Mouse (Mus musculus) intestine, embryonic 14.5 days (tissue): ENCODE data around the gene Ahnak2. TPM values are rescaled to one million over a fixed set of nuclear protein-coding genes. Genes with fewer than 3 reads are reported as not detected.

Experiments
- ATAC-seq: fragments of 200-750 bp; cut with Nextera tagmentation; replicated peaks from 2 replicates; pipeline ENCODE4 v1.8.0; 2017; ENCODE audit warnings: low read depth, moderate number of reproducible peaks, moderate TSS enrichment, moderate library complexity; ENCODE audit not compliant: low FRiP score, low TSS enrichment
- DNase-seq: peaks from one replicate; pipeline ENCODE4 v3.0.0-alpha.2; 2018; ENCODE audit warnings: low spot score
- H3K27ac ChIP-seq: fragments of 300-500 bp; sonication (generic); 2 replicates; pipeline ENCODE4 v1.5.1; 2014; ENCODE audit warnings: low read depth, mild to moderate bottlenecking, control low read depth
- H3K27me3 ChIP-seq: fragments of 300-500 bp; sonication (generic); replicated peaks from 2 replicates; pipeline ENCODE4 v1.6.1; 2014; ENCODE audit warnings: low read length, control low read depth; ENCODE audit not compliant: control insufficient read depth, insufficient read depth
- H3K36me3 ChIP-seq: fragments of 300-500 bp; sonication (generic); 2 replicates; pipeline ENCODE4 v1.6.1; 2014; ENCODE audit warnings: low read length, control low read depth; ENCODE audit not compliant: control insufficient read depth, insufficient read depth
- H3K4me1 ChIP-seq: fragments of 300-500 bp; sonication (generic); replicated peaks from 2 replicates; pipeline ENCODE4 v1.6.1; 2014; ENCODE audit warnings: low read length, control low read depth, mixed read lengths; ENCODE audit not compliant: control insufficient read depth, insufficient read depth
- H3K4me2 ChIP-seq: fragments of 300-500 bp; sonication (generic); 2 replicates; pipeline ENCODE4 v1.6.1; 2014; ENCODE audit warnings: low read length
- H3K4me3 ChIP-seq: fragments of 300-500 bp; sonication (generic); 2 replicates; pipeline ENCODE4 v1.5.1; 2014; ENCODE audit warnings: low read depth, low read length, control low read depth, mixed read lengths
- H3K9ac ChIP-seq: fragments of 300-500 bp; sonication (generic); 2 replicates; pipeline ENCODE4 v1.6.1; 2014; ENCODE audit warnings: mild to moderate bottlenecking, low read length
- H3K9me3 ChIP-seq: fragments of 300-500 bp; sonication (generic); 2 replicates; pipeline ENCODE4 v1.6.1; 2016; ENCODE audit warnings: low read length, control low read depth; ENCODE audit not compliant: control insufficient read depth
- WGBS: fragments of 180-500 bp; shearing (Covaris S2); extraction: QIAGEN DNeasy Blood & Tissue Kit; methylation state at CpG from one replicate; pipeline ENCODE4 v1.1.7; 2014; 5-methylcytosine and 5-hydroxymethylcytosine counted together
- polyA plus RNA-seq: library from polyadenylated mRNA; unstranded; fragments of >200 nt; fragmentation: Nextera tagmentation; extraction: Ambion mirVana; gene quantifications from 2 replicates; pipeline ENCODE4 v1.2.1, GENCODE M21; 2014

Gene Ahnak2
- polyA plus RNA-seq, 1 experiment from 2014 or later: 2.9 TPM

DNA sequence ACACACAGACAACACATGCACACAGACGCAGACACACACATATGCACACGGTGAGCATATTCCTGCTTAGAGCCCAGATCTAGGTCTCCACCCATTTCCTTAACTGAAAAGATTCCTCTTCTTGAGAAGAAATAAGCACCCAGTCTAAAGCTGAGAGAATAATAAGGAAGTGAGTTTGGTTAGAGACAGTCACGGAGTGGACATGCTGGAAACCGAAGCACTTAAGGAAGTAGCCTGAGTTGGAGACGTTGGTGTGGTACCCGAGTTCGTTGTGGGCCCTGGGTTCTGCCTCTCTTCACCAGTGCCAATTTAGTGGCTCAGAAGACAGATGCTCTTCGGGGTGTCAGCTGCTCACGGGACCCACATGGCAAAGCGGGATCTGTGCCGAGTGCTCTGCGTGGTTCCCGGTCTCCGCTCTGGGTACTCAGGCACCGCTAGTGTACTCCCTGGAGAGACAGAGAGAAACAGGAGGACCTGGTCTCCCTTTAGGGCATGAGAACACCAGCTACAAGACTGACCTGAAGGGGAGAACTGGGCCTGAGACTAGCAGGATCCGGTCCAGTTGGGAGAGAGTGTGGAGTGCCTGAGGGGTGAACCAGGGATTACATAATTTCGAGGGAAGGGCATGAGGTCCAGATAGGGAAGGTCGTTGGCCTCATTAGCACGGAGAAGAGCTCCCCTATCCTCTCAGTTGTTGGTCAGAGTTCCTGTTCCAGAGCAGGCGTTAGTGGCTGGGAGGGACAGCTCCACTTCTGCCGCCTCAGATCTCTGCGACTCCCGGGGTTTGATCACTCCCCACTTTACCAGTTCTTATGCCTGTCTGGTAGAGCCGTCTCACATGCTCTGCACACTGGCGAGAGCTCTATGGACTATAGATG is 38.0 kb upstream of the Ahnak2 start:
- no peaks in the 10 kb centered on the region for H3K27me3 ChIP-seq
- H3K4me3 ChIP-seq: no peak overlapping the region
- no peak overlapping the region for H3K27ac ChIP-seq
- no peaks in the 10 kb centered on the region for H3K9me3 ChIP-seq
- no peak overlapping the region for H3K9ac ChIP-seq
- no peak for ATAC-seq
- no peaks in the 10 kb centered on the region for H3K4me1 ChIP-seq
- no peaks in the 10 kb centered on the region for H3K36me3 ChIP-seq
- no peak for DNase-seq
- 74% methylated on average over 25 of the region's 25 CpGs for WGBS
- H3K4me2 ChIP-seq: no peak overlapping the region

DNA sequence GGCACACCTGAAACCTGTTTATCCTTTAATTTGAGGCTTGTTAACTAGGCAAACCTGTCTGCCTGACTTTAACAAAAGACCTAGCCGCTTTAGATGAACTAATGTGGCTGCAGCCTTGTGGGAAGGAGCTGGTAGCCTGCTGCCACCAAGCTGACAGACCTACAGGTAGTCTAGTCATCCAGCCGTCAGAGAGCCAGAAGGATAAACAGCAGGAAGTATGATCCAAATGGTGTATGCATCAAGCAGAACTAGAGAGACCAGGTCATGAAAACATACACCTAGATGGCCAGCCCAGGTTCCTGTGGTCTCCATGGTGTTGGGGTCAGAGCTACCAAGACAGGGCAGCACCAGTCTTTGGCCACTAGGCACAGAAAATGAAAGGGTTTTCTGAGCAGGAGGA is 32.6 kb upstream of the Ahnak2 start:
- Histone ChIP-seq H3K4me3 (no peak overlapping the region), H3K9me3 (no peaks in the 10 kb centered on the region), H3K9ac (no peak overlapping the region), H3K27ac (no peak overlapping the region), H3K4me1 (peaks cover 7% of the 10 kb centered on the region), H3K27me3 (no peaks in the 10 kb centered on the region), H3K36me3 (peaks cover 6% of the 10 kb centered on the region), H3K4me2 (no peak overlapping the region)
- WGBS: 62% methylated on average over 2 of the region's 2 CpGs
- DNase-seq (no peak), ATAC-seq (no peak)

DNA sequence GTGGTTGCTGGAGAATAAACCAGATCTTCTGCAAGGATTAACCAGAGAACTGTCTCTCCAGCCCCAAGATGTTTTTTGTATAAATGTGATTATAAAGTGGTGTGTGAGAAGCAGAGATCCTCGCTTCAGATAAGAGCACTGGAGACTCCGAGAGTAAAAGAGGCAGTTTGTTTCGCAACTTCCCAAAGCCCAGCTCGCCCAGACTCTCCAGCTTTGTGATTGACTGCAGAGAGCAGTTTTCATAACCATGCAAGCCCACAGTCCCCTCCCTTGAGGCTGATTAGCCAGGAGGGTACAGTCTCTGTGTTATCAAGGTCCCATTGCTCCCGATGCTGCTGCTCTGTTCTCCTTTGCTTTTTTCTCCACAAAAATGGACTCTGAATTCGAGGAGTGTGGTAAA is 31.1 kb upstream of the Ahnak2 start:
- Histone ChIP-seq H3K4me2 (no peak overlapping the region), H3K36me3 (peaks cover 6% of the 10 kb centered on the region), H3K4me3 (no peak overlapping the region), H3K9ac (no peak overlapping the region), H3K4me1 (peaks cover 7% of the 10 kb centered on the region), H3K27me3 (no peaks in the 10 kb centered on the region), H3K27ac (no peak overlapping the region), H3K9me3 (no peaks in the 10 kb centered on the region)
- DNase-seq (no peak), ATAC-seq (no peak)
- 84% methylated on average over 6 of the region's 6 CpGs for WGBS

DNA sequence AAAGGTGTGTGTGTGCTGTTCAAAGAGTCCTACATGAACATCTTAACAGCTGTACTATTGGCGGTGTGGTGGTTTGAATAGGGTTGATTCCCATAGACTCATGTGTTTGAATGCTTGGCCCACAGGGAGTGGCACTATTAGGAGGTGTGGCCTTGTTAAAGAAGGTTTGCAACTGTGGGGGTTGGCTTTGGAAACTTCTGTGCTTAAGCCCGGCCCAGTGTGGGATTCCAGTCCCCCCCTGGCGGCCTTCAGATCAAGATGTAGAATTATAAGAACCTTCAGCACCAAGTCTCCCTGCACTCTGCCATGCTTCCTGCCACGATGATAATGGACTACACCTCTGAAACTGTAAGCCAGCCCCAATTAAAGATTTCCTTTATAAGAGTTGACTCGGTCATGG is 30.0 kb upstream of the Ahnak2 start:
- DNase-seq: no peak
- peaks cover 10% of the 10 kb centered on the region for H3K36me3 ChIP-seq
- WGBS: 91% methylated on average over 5 of the region's 5 CpGs
- H3K9ac ChIP-seq: no peak overlapping the region
- H3K27me3 ChIP-seq: no peaks in the 10 kb centered on the region
- H3K4me3 ChIP-seq: no peak overlapping the region
- no peaks in the 10 kb centered on the region for H3K9me3 ChIP-seq
- H3K4me2 ChIP-seq: no peak overlapping the region
- H3K27ac ChIP-seq: no peak overlapping the region
- ATAC-seq: no peak
- H3K4me1 ChIP-seq: peaks cover 13% of the 10 kb centered on the region

DNA sequence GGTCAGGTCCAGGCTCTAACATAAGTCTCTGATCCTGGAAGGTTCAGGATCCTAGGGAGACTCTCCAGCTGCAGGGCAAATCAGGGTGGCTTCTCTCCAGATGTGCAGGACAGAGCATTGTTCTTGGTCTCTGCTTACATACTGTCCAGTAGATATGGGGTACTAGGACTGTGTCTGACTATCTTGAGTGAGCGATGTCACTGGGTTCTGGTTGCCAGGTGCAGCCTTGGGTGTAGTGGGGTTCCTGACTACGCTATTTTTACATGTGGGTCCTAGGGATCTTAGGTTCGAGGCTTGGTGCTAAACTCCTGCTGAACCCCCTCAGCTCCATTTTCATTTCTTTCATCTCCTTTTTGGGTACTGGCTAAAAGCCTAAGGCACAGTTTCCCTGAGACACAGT is 28.1 kb upstream of the Ahnak2 start:
- no peak for DNase-seq
- ATAC-seq: no peak
- Histone ChIP-seq H3K4me3 (peak overlapping the region; percentile 99), H3K27ac (no peak overlapping the region), H3K4me2 (peak overlapping the region; percentile 56), H3K36me3 (peaks cover 29% of the 10 kb centered on the region), H3K9ac (peak overlapping the region; percentile 79), H3K27me3 (no peaks in the 10 kb centered on the region), H3K4me1 (peaks cover 29% of the 10 kb centered on the region), H3K9me3 (no peaks in the 10 kb centered on the region)
- WGBS: 92% methylated on average over 3 of the region's 3 CpGs

DNA sequence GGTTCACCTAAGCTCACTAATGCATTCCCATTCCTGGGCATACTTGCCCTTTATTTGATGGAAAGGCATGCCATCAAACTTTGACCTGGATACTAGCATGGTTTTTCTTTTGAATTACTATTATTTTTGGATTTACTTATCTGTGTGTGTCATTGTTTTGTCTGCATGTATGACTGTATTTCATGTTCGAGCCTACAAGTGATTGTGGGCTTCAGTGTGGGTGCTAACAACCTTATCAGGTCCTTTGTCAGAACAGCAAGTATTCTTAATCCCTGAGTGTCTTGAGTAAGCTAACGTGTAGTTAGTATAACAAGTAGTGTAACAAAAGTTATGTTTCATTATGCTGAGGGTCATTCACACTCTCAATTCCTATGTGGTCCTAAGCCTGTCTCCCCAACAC is 27.7 kb upstream of the Ahnak2 start:
- Histone ChIP-seq H3K4me2 (peak overlapping the region; percentile 56), H3K27ac (no peak overlapping the region), H3K4me3 (peak overlapping the region; percentile 99), H3K9ac (peak overlapping the region; percentile 79), H3K36me3 (peaks cover 29% of the 10 kb centered on the region), H3K4me1 (peaks cover 29% of the 10 kb centered on the region), H3K9me3 (no peaks in the 10 kb centered on the region), H3K27me3 (no peaks in the 10 kb centered on the region)
- ATAC-seq: no peak
- no peak for DNase-seq
- 22% methylated on average over 2 of the region's 2 CpGs for WGBS

DNA sequence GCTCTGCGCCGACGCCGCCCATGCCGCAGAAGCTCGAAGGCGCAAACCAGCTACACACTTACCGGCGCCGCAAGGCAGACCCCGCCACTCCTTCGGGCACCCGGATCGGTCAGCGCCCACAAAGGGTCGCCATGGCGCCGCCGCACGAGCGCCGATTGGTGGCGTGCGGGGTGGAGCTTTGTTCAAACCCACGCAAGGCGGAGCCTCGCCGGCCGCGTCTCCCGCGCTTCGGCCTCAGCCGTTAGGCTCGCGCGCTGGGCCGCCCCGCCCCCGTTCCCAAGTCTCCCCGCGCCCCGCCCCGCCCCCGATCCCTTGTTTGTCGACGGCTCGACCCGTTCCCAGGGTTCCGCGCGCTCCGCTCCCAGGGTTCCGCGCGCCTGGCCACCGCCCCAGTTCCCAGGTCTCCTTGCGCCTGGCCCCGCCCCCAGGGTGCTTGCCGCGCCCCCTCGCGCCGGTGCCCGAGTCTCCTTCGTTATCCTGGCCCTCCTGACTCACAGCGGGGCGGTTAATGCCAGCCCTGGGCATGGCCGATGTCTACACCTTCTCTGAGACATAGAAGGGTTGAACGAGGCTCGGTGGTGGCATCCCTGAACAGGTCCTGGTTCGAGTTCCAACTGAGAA is 26.9 kb upstream of the Ahnak2 start, which contains the start of gene Cdca4:
TSS of gene Cdca4 (minus strand) at position 180 of the 621 bp plus-strand sequence.
- H3K4me2 ChIP-seq: peak within 1 kb of the TSS; percentile 73
- DNase-seq: peak; percentile 97
- WGBS: under 1% methylated on average over 65 of the region's 72 CpGs
- peaks cover 33% of the 10 kb centered on the region for H3K36me3 ChIP-seq
- H3K27ac ChIP-seq: peak within 1 kb of the TSS; percentile 90
- H3K27me3 ChIP-seq: no peaks in the 10 kb centered on the region
- peak within 1 kb of the TSS; percentile 99 for H3K4me3 ChIP-seq
- H3K9ac ChIP-seq: peak within 1 kb of the TSS; percentile 97
- H3K4me1 ChIP-seq: peaks cover 29% of the 10 kb centered on the region
- peak; percentile 97 for ATAC-seq
- no peaks in the 10 kb centered on the region for H3K9me3 ChIP-seq

DNA sequence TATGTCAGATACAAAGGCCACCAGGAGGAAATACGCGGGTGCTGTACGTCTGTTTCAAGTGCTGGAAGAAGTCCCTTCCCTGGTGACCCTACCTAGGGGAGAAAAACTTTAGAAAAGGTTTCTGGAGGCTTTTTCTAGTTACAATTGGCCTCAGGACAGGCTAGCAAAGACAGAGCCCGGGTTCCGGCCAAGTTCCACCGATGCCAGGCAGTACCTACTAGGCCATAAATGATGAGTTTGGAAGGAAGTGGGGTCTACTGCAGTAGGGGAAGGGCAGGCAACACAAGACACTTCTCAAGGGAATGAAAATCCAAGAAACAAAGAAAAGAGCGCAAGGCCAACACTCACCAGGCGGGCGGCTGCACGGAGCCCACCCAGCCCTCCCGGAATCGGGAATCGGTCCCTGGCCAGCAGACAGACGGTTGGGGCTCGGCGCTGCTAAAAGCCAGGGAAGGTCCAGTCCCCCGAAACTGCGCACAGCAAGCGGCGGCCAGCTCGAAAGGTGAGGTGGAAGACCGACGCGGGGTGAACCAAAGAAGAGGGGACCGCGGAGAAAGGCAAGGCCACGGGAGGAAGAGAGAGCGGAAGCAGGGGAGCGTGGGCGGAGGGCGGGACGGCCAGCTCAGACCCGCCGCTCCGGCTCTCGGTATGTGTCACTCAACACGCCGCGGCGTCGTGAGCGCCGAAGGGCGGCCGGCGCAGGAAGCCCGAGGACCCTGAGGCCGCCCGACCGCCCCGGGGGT is 26.2 kb upstream of the Ahnak2 start:
- Histone ChIP-seq H3K36me3 (peaks cover 40% of the 10 kb centered on the region), H3K27me3 (no peaks in the 10 kb centered on the region), H3K4me3 (peak overlapping the region; percentile 99), H3K4me2 (peak overlapping the region; percentile 73), H3K4me1 (peaks cover 29% of the 10 kb centered on the region), H3K9me3 (no peaks in the 10 kb centered on the region), H3K27ac (peak overlapping the region; percentile 90), H3K9ac (peak overlapping the region; percentile 97)
- DNase-seq: no peak
- WGBS: under 1% methylated on average over 50 of the region's 51 CpGs
- ATAC-seq: peak; percentile 80
